Mouse (Mus musculus): ENCODE data around the gene Ptprt. TPM values are rescaled to one million over a fixed set of nuclear protein-coding genes. Genes with fewer than 3 reads are reported as not detected.

Gene Ptprt
- total and polyA plus RNA-seq, 3 experiments = not detected

GRCm38 (mm10) chr2:162332066-162332683 is 328.8 kb downstream of the Ptprt start:
- Histone ChIP-seq H3K36me3 (ENCODE audit: control insufficient read depth in 1 of 2, insufficient read depth in 2 of 2, low read length in 2 of 2) (no peaks in the 10 kb centered on the region), H3K4me1 (ENCODE audit: control insufficient read depth in 1 of 2, insufficient read depth in 2 of 2, low read length in 2 of 2) (no peaks in the 10 kb centered on the region), H3K27ac (ENCODE audit: control insufficient read depth, low read depth, low read length) (no peak overlapping the region), H3K27me3 (ENCODE audit: control insufficient read depth in 1 of 2, insufficient read depth in 2 of 2, low read length in 2 of 2) (no peaks in the 10 kb centered on the region), H3K9ac (ENCODE audit: control insufficient read depth, low read depth, low read length, poor library complexity, severe bottlenecking) (no peak overlapping the region), H3K4me3 (ENCODE audit: control insufficient read depth in 1 of 2, insufficient read depth in 1 of 2, low read depth in 2 of 2, low read length in 2 of 2) (no peak overlapping the region), H3K79me2 (ENCODE audit: control insufficient read depth, insufficient read depth, low read length, poor library complexity) (no peaks in the 10 kb centered on the region), H3K9me3 (replicated peaks; ENCODE audit: insufficient read depth, low read length) (no peaks in the 10 kb centered on the region)
- TF ChIP-seq NELFE (IDR thresholded peaks at IDR 0.05; ENCODE audit: low read depth, low read length) (no peak), POLR2A (IDR thresholded peaks at IDR 0.05; ENCODE audit: control insufficient read depth in 1 of 2, insufficient read depth in 1 of 2, low read depth in 1 of 2, low read length in 2 of 2, poor library complexity in 1 of 2) (no peak), MYC (IDR thresholded peaks at IDR 0.05; ENCODE audit: low read depth, low read length) (no peak), ZNF384 (IDR thresholded peaks at IDR 0.05; ENCODE audit: low read depth, low read length) (no peak), CTCF (IDR thresholded peaks at IDR 0.05 in 2 of 3, conservative IDR thresholded peaks at IDR 0.05 in 1 of 3; ENCODE audit: control insufficient read depth in 1 of 3, insufficient read depth in 1 of 3, low read depth in 2 of 3, low read length in 3 of 3, poor library complexity in 1 of 3, severe bottlenecking in 1 of 3) (no peak), ZKSCAN1 (IDR thresholded peaks at IDR 0.05; ENCODE audit: low read depth, low read length) (no peak), EP300 (IDR thresholded peaks at IDR 0.05; ENCODE audit: low read depth in 1 of 2, low read length in 2 of 2) (no peak), USF1 (IDR thresholded peaks at IDR 0.05; ENCODE audit: low read depth, low read length) (no peak), JUND (IDR thresholded peaks at IDR 0.05; ENCODE audit: low read depth, low read length) (no peak), MYB (IDR thresholded peaks at IDR 0.05; ENCODE audit: low read depth, low read length) (no peak), MEF2A (IDR thresholded peaks at IDR 0.05; ENCODE audit: extremely low read depth, insufficient replicate concordance, low read depth, low read length, poor library complexity, severe bottlenecking) (no peak), ETS1 (IDR thresholded peaks at IDR 0.05; ENCODE audit: low read depth, low read length) (no peak)
- no peak for DNase-seq (ENCODE audit: low read depth, low spot score)

- no peaks in the 10 kb centered on the region for H3K79me2 ChIP-seq (ENCODE audit: control insufficient read depth, insufficient read depth, low read length, poor library complexity)
- no peak for DNase-seq (ENCODE audit: low read depth, low spot score)
- H3K4me1 ChIP-seq (ENCODE audit: control insufficient read depth in 1 of 2, insufficient read depth in 2 of 2, low read length in 2 of 2) = no peaks in the 10 kb centered on the region
- no peak overlapping the region for H3K4me3 ChIP-seq (ENCODE audit: control insufficient read depth in 1 of 2, insufficient read depth in 1 of 2, low read depth in 2 of 2, low read length in 2 of 2)
- no peaks in the 10 kb centered on the region for H3K9me3 ChIP-seq (replicated peaks; ENCODE audit: insufficient read depth, low read length)
- H3K27me3 ChIP-seq (ENCODE audit: control insufficient read depth in 1 of 2, insufficient read depth in 2 of 2, low read length in 2 of 2) = no peaks in the 10 kb centered on the region
- H3K27ac ChIP-seq (ENCODE audit: control insufficient read depth, low read depth, low read length) = no peak overlapping the region
- TF ChIP-seq SIN3A (IDR thresholded peaks at IDR 0.05; ENCODE audit: low read length) (no peak), CTCF (IDR thresholded peaks at IDR 0.05 in 2 of 3, conservative IDR thresholded peaks at IDR 0.05 in 1 of 3; ENCODE audit: control insufficient read depth in 1 of 3, insufficient read depth in 1 of 3, low read depth in 2 of 3, low read length in 3 of 3, poor library complexity in 1 of 3, severe bottlenecking in 1 of 3) (no peak), ZNF384 (IDR thresholded peaks at IDR 0.05; ENCODE audit: low read depth, low read length) (no peak), MXI1 (IDR thresholded peaks at IDR 0.05; ENCODE audit: low read depth, low read length) (no peak), MAFK (IDR thresholded peaks at IDR 0.05; ENCODE audit: borderline replicate concordance, low read depth, low read length) (no peak), MEF2A (IDR thresholded peaks at IDR 0.05; ENCODE audit: extremely low read depth, insufficient replicate concordance, low read depth, low read length, poor library complexity, severe bottlenecking) (no peak), ELF1 (IDR thresholded peaks at IDR 0.05; ENCODE audit: low read depth, low read length) (no peak), TCF12 (IDR thresholded peaks at IDR 0.05; ENCODE audit: low read depth, low read length) (no peak), MYC (IDR thresholded peaks at IDR 0.05; ENCODE audit: low read depth, low read length) (no peak), RAD21 (IDR thresholded peaks at IDR 0.05; ENCODE audit: low read depth, low read length) (no peak), HCFC1 (IDR thresholded peaks at IDR 0.05; ENCODE audit: low read depth, low read length) (no peak)
- H3K36me3 ChIP-seq (ENCODE audit: control insufficient read depth in 1 of 2, insufficient read depth in 2 of 2, low read length in 2 of 2) = no peaks in the 10 kb centered on the region
- H3K9ac ChIP-seq (ENCODE audit: control insufficient read depth, low read depth, low read length, poor library complexity, severe bottlenecking) = no peak overlapping the region
Observed at GRCm38 (mm10) chr2:162329430-162329829, 331.5 kb downstream of the Ptprt start.
